Mouse (Mus musculus) olfactory bulb, adult 2 months (tissue): ENCODE results near the gene H1fx. TPM values are rescaled to one million over a fixed set of nuclear protein-coding genes. Genes with fewer than 3 reads are reported as not detected.
"Not testable (repeated sequence)": the region's sequence is repeated elsewhere in the genome, so short reads cannot be mapped to it uniquely, and the experiment has no call there.

Source experiments
- H3K27ac ChIP-seq: fragments of 200-500 bp; 2 replicates; pipeline ENCODE4 v1.5.1; 2012; ENCODE audit warnings: low read depth, low read length; ENCODE audit not compliant: insufficient read depth
- H3K4me1 ChIP-seq: fragments of 200-500 bp; 2 replicates; pipeline ENCODE4 v1.6.1; 2012; ENCODE audit warnings: low read length; ENCODE audit not compliant: control insufficient read depth, insufficient read depth
- H3K4me3 ChIP-seq: fragments of 200-500 bp; 2 replicates; pipeline ENCODE4 v1.5.1; 2012; ENCODE audit warnings: mild to moderate bottlenecking, low read depth, low read length, moderate library complexity; ENCODE audit not compliant: insufficient read depth
- CTCF ChIP-seq: fragments of 200-500 bp; IDR thresholded peaks from 2 replicates; pipeline ENCODE4 v1.5.1; 2012; ENCODE audit warnings: low read depth, mild to moderate bottlenecking, low read length, moderate library complexity; ENCODE audit not compliant: insufficient read depth
- POLR2A ChIP-seq: fragments of 200-500 bp; IDR thresholded peaks from 2 replicates; pipeline ENCODE4 v1.6.1; 2012; ENCODE audit warnings: mild to moderate bottlenecking, low read depth, low read length, moderate library complexity; ENCODE audit not compliant: insufficient read depth
- WGBS: fragments of 180-500 bp; shearing (Covaris S2); methylation state at CpG from one replicate; pipeline ENCODE4 v1.1.7; 2018; 5-methylcytosine and 5-hydroxymethylcytosine counted together
- polyA plus RNA-seq: library from polyadenylated mRNA; stranded (reverse); fragments of >200 nt; gene quantifications from 2 replicates; pipeline ENCODE4 v1.2.4, GENCODE M21; 2012; ENCODE audit warnings: low replicate concordance; ENCODE audit not compliant: missing spikeins, insufficient read depth, insufficient read length

The H1fx gene
- polyA plus RNA-seq: not detected in 2 replicates

GRCm38 (mm10) chr6:87981547-87982256 lies at the start of gene H1fx:
Gene H1fx (minus strand): TSS chr6:87981637.
- TF ChIP-seq POLR2A (peak; percentile 79), CTCF (peak; percentile 38; the same call in 1 of the 2 replicates)
- peaks cover 17% of the 10 kb centered on the region for H3K4me1 ChIP-seq
- WGBS: under 1% methylated on average over 55 of the region's 55 CpGs
- H3K27ac ChIP-seq: peak within 1 kb of the TSS; percentile 61
- peak within 1 kb of the TSS; percentile 91 for H3K4me3 ChIP-seq

- Histone ChIP-seq H3K4me1 (peaks cover 8% of the 10 kb centered on the region), H3K4me3 (no peak overlapping the region), H3K27ac (no peak overlapping the region)
- 96% methylated on average over 2 of the region's 2 CpGs for WGBS
- TF ChIP-seq CTCF (no peak), POLR2A (no peak)
Measured at GRCm38 (mm10) chr6:88030432-88030831, 49.0 kb upstream of the H1fx start.

- peaks cover 6% of the 10 kb centered on the region for H3K4me1 ChIP-seq
- no peak overlapping the region for H3K27ac ChIP-seq
- H3K4me3 ChIP-seq: no peak overlapping the region
- no peak for TF ChIP-seq POLR2A
- no peak for TF ChIP-seq CTCF
- 23% methylated on average over 5 of the region's 5 CpGs for WGBS
Measured at GRCm38 (mm10) chr6:88027390-88027789, 46.0 kb upstream of the H1fx start.

- WGBS: 95% methylated on average over 10 of the region's 10 CpGs
Measured at GRCm38 (mm10) chr6:88023316-88023890, 42.0 kb upstream of the H1fx start.

GRCm38 (mm10) chr6:88019154-88019553 lies 37.7 kb upstream of the H1fx start:
- 43% methylated on average over 2 of the region's 2 CpGs for WGBS
- TF ChIP-seq POLR2A (no peak), CTCF (no peak)
- H3K4me1 ChIP-seq: peaks cover 9% of the 10 kb centered on the region
- H3K27ac ChIP-seq: no peak overlapping the region
- H3K4me3 ChIP-seq: no peak overlapping the region

More at GRCm38 (mm10) chr6:88023316-88023890, 42.0 kb upstream of the H1fx start:
- H3K4me3 ChIP-seq: no peak overlapping the region
- H3K4me1 ChIP-seq: peaks cover 9% of the 10 kb centered on the region
- H3K27ac ChIP-seq: no peak overlapping the region
- TF ChIP-seq POLR2A (no peak), CTCF (no peak)

GRCm38 (mm10) chr6:88017821-88018220 lies 36.4 kb upstream of the H1fx start:
- no peak overlapping the region for H3K4me3 ChIP-seq
- no peak overlapping the region for H3K27ac ChIP-seq
- no peak for TF ChIP-seq POLR2A
- no peak for TF ChIP-seq CTCF
- 55% methylated on average over 4 of the region's 4 CpGs for WGBS
- H3K4me1 ChIP-seq: peaks cover 9% of the 10 kb centered on the region

- 75% methylated on average over 2 of the region's 2 CpGs for WGBS
- no peak overlapping the region for H3K4me3 ChIP-seq
- peaks cover 10% of the 10 kb centered on the region for H3K4me1 ChIP-seq
- TF ChIP-seq CTCF (no peak), POLR2A (no peak)
- no peak overlapping the region for H3K27ac ChIP-seq
Measured at GRCm38 (mm10) chr6:88015797-88016196, 34.4 kb upstream of the H1fx start.

GRCm38 (mm10) chr6:88013456-88013855 lies 32.0 kb upstream of the H1fx start:
- H3K27ac ChIP-seq: no peak overlapping the region
- H3K4me1 ChIP-seq: peaks cover 7% of the 10 kb centered on the region
- TF ChIP-seq CTCF: no peak
- no peak for TF ChIP-seq POLR2A
- H3K4me3 ChIP-seq: no peak overlapping the region
- WGBS: 72% methylated on average over 4 of the region's 4 CpGs

GRCm38 (mm10) chr6:88012601-88013000 lies 31.2 kb upstream of the H1fx start:
- TF ChIP-seq CTCF: no peak
- peaks cover 7% of the 10 kb centered on the region for H3K4me1 ChIP-seq
- no peak overlapping the region for H3K27ac ChIP-seq
- WGBS: 33% methylated on average over 2 of the region's 2 CpGs
- no peak overlapping the region for H3K4me3 ChIP-seq

GRCm38 (mm10) chr6:88011106-88011505 lies 29.7 kb upstream of the H1fx start:
- not testable (repeated sequence) for H3K4me3 ChIP-seq, H3K27ac ChIP-seq, H3K4me1 ChIP-seq
- 21% methylated on average over 1 of the region's 1 CpGs for WGBS
